Mouse (Mus musculus): ENCODE results near the gene Egfl8.

Gene Egfl8

DNA sequence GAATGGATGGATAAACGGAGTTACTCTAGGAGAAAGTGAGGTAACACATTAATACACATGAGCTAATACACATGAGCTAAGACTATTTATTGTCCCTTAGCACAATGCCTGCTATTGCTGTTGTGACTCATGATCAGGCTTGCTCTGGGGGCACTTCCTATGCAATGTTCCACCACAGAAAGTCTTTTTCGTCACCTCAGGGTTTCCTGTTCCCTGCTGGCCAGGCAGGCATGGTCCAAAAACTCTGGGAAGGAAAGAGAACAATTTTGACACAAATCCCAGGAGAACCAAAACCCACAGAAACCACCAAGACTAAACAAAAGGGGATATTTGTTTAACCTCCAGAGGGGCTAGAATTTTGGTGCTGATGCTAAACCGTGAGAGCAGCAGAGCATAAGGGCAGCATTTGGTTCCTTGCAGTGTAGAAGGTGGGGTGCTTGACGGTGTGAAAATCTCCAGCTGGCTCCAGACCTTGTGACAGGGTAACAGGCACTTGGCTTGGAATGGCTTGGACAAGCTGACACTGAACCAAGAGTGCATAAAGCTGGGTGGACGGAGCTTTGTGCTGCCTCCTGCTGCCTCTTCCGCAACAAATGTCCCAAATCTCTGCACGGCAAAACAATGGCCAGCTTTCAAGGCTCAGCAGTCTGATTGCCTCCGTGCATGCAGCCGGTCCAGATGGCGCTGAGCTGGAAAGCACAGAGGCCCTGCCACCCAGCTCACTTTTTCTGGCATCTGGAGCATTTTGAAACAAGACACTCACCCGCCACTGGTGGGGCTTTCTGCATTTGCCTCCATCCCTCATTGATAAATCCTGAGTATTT is 25.2 kb upstream of the Egfl8 start:
- TF ChIP-seq GATA4 (IDR thresholded peaks at IDR 0.05; ENCODE audit: insufficient replicate concordance, low read length), result no peak

DNA sequence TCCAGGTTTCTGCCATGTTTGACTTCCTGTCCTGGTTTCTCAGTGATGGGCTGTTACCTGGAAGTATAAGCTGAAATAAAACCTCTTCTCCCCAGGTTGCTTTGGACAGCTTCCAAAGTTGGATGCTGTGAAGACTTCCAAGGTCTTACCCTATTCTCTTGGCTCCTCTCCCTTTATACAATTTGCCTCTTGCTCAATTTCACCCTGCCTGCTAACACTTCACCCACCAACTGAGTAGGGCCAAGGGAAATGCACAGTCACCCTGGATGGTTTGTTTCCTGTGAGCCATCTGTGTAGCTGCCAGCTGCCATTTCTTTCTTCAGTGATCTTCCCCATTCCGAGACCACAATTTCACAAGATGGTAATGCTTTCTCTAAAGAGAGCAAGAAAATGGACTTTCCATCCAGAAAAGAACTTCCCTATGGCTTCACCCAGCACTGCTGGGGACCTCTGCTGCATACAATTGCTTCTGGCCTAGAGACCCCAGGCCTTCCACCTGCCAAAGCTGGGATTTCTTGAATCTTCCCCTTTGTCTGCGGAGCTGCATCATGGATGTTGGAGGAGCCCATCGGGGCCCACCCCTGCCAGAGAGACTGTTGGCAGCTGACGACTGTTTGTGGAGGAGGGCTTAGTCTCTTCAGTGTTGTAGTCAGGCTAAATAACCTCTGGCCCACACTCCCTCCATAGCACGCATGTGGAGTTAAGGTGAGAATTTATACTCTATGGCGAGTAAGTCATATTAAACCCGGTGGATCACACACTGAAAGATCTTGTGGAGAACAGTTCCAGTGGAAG is 23.9 kb upstream of the Egfl8 start:
- TF ChIP-seq GATA4 (IDR thresholded peaks at IDR 0.05; ENCODE audit: insufficient replicate concordance, low read length), result no peak

- TF ChIP-seq GATA4 (IDR thresholded peaks at IDR 0.05; ENCODE audit: insufficient replicate concordance, low read length), result no peak
Observed at GRCm38 (mm10) chr17:34637459-34637858, 21.7 kb upstream of the Egfl8 start.

DNA sequence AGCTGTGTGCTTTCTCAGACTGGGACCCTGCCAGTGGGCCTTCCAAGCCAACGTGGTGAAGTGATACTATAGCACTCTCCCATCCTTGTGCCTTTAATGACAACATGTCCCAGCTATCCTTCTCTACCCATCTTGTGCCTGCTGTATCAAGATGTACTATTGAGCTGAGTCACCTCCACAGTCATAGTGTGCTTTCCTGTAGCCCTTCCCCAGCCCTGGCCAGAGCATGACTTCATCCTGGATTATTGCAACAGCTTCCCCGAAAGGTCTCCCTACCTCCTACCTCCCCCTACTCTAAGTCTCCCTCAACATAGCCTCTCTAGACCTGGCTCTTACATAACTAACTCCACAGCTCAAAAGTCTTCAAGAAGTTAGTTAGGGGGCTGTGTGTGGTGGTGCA is 19.9 kb upstream of the Egfl8 start:
- no peak for TF ChIP-seq GATA4 (IDR thresholded peaks at IDR 0.05; ENCODE audit: insufficient replicate concordance, low read length)

- TF ChIP-seq GATA4 (IDR thresholded peaks at IDR 0.05; ENCODE audit: insufficient replicate concordance, low read length), result no peak; the same call in 1 of the 2 replicates
Observed at GRCm38 (mm10) chr17:34632261-34632691, 16.5 kb upstream of the Egfl8 start.

DNA sequence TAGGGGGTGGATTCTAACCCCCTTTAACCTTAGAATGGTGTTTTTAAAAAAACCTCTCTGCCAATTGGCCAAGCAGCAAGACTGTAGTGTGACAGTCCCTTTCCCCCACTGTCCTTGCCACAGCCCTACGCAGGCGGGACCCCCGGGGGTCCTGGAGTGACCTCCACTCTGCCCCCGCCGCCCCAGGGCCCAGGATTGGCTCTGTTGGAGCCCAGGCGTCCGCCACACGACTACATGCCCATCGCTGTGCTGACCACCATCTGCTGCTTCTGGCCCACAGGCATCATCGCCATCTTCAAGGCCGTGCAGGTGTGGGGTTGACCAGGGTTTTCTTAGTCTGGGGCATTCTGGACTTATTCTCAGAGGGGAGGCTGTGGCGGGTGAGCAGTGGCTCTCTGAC is 15.9 kb upstream of the Egfl8 start:
- no peak for TF ChIP-seq GATA4 (IDR thresholded peaks at IDR 0.05; ENCODE audit: insufficient replicate concordance, low read length)

DNA sequence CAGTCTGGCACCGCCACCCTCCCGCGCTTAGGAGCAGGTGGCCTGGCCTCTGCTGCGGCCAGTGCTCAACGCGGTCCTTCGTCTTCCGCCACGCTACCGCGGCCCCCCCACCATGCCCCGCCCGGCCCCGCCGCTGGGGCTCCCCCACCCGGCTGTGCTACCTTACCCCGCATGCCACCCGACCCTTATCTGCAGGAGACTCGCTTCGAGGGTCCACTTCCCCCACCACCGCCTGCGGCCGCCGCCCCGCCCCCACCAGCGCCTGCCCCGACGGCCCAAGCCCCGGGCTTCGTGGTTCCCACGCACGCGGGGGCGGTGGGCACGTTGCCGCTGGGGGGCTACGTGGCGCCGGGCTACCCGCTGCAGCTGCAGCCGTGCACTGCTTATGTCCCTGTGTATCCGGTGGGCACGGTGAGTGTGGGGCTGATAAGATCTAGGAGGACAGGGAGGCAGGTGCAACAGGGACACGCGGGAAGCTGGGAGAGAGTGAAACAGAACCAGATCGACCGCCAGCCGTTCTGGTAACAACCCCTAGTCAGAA is 15.1 kb upstream of the Egfl8 start:
- TF ChIP-seq GATA4 (IDR thresholded peaks at IDR 0.05; ENCODE audit: insufficient replicate concordance, low read length), result no peak

- TF ChIP-seq GATA4 (IDR thresholded peaks at IDR 0.05; ENCODE audit: insufficient replicate concordance, low read length), result no peak
Observed at GRCm38 (mm10) chr17:34629796-34630603, 14.2 kb upstream of the Egfl8 start.

DNA sequence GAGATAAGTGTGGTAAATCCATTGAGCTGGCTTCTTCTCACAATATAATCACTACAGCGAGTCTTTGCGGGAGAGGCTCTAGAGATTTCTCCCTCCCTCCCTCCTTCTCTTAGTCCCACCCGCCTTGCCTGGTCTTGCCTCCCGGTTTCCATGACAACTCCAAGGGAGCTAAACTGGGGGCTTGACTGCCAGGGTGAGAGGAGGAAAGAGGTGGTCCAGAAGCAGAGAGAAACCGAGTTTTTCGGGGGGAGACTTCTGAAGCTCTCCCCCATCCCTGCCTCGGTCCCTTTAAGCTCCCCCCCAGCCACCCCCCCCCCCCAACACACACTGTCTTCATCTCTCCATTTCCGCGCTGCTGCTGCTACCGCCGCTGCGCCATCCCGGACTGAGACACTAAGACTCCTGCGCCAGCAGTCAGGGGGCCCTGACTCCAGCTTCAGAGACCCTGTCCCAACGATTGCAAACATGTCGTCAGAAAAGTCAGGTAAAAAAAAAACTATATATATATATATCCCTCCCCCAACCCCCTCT is 13.5 kb upstream of the Egfl8 start, which contains the start of gene Prrt1:
TSS of gene Prrt1 (plus strand) at position 313 of the 531 bp plus-strand sequence.
- no peak for TF ChIP-seq GATA4 (IDR thresholded peaks at IDR 0.05; ENCODE audit: insufficient replicate concordance, low read length)

GRCm38 (mm10) chr17:34628644-34628967 is 12.8 kb upstream of the Egfl8 start:
- TF ChIP-seq GATA4 (IDR thresholded peaks at IDR 0.05; ENCODE audit: insufficient replicate concordance, low read length), result no peak

- TF ChIP-seq GATA4 (IDR thresholded peaks at IDR 0.05; ENCODE audit: insufficient replicate concordance, low read length), result no peak
Observed at GRCm38 (mm10) chr17:34627943-34628643, 12.3 kb upstream of the Egfl8 start, which contains the start of gene Ppt2. Ppt2 (minus strand) TSS chr17:34628510.

GRCm38 (mm10) chr17:34627093-34627942 is 11.5 kb upstream of the Egfl8 start:
- TF ChIP-seq GATA4 (IDR thresholded peaks at IDR 0.05; ENCODE audit: insufficient replicate concordance, low read length), result peak; percentile 52; the same call in 1 of the 2 replicates

GRCm38 (mm10) chr17:34626773-34627092 is 11.0 kb upstream of the Egfl8 start:
- TF ChIP-seq GATA4 (IDR thresholded peaks at IDR 0.05; ENCODE audit: insufficient replicate concordance, low read length), result no peak

Data from liver, adult (tissue).